Mouse (Mus musculus) lung, embryonic 15.5 days (tissue): Measurements from ENCODE around the gene Arid1b. TPM values are rescaled to one million over a fixed set of nuclear protein-coding genes. Genes with fewer than 3 reads are reported as not detected.

Experiments
- ATAC-seq: fragments of 200-750 bp; cut with Nextera tagmentation; 2 replicates; pipeline ENCODE4 v1.8.0; 2017; ENCODE audit warnings: moderate number of reproducible peaks, borderline replicate concordance; ENCODE audit not compliant: low FRiP score, low TSS enrichment; ENCODE audit errors: extremely low read depth
- H3K27ac ChIP-seq: fragments of 300-500 bp; sonication (generic); 2 replicates; pipeline ENCODE4 v1.5.1; 2015; ENCODE audit warnings: moderate library complexity, mild to moderate bottlenecking, inconsistent platforms
- H3K27me3 ChIP-seq: fragments of 300-500 bp; sonication (generic); 2 replicates; pipeline ENCODE4 v1.6.1; 2015; ENCODE audit warnings: inconsistent platforms
- H3K36me3 ChIP-seq: fragments of 300-500 bp; sonication (generic); 2 replicates; pipeline ENCODE4 v1.6.1; 2015; ENCODE audit warnings: inconsistent platforms
- H3K4me1 ChIP-seq: fragments of 300-500 bp; sonication (generic); 2 replicates; pipeline ENCODE4 v1.6.1; 2015; ENCODE audit warnings: inconsistent platforms
- H3K4me2 ChIP-seq: fragments of 300-500 bp; sonication (generic); 2 replicates; pipeline ENCODE4 v1.6.1; 2015; ENCODE audit warnings: inconsistent platforms, mild to moderate bottlenecking, moderate library complexity
- H3K4me3 ChIP-seq: fragments of 300-500 bp; sonication (generic); 2 replicates; pipeline ENCODE4 v1.5.1; 2015; ENCODE audit warnings: mild to moderate bottlenecking, inconsistent platforms
- H3K9ac ChIP-seq: fragments of 300-500 bp; sonication (generic); 2 replicates; pipeline ENCODE4 v1.6.1; 2015; ENCODE audit warnings: inconsistent platforms
- H3K9me3 ChIP-seq: fragments of 300-500 bp; sonication (generic); 2 replicates; pipeline ENCODE4 v1.6.1; 2016; ENCODE audit warnings: inconsistent platforms
- WGBS: fragments of 180-500 bp; shearing (Covaris S2); methylation state at CpG from one replicate; pipeline ENCODE4 v1.1.7; 2015; 5-methylcytosine and 5-hydroxymethylcytosine counted together
- polyA plus RNA-seq: library from polyadenylated mRNA; unstranded; fragments of >200 nt; fragmentation: Nextera tagmentation; extraction: Ambion mirVana; gene quantifications from 2 replicates; pipeline ENCODE4 v1.2.1, GENCODE M21; 2015

The Arid1b gene
- polyA plus RNA-seq, 1 experiment from 2014 or later = 10.5 TPM

DNA sequence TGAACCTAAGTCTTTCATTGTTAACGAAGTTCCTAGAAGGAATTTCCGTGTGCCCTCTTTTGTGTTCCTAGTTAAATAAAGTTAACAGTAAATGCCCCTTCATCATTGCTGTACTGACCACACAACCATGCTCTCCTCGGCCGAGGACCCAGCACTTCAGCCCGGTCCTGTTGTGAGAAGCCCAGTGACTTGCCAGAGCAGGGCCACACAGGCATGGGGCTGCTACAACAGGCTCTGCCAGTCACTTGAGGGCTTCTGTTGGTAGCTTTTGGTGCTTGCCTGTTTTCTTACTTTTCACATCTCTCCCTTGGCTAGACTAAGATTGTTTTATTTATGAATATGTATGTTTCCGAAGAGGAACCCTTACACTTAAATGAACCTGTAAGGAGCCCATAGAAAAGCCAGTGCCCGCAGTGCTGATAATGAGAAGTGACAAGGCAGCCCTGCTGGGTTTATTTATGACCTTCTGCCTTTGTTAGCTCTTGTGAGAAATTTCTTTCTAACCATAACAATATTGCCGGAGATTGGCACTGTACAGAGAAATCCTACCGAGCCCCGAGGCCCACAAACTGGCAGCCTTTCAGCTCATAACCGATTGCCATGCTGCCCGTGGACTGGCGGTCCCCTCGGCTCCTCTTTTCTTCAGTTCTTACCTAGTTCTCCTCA, 234.0 kb downstream of the Arid1b start:
- WGBS = 56% methylated on average over 14 of the region's 14 CpGs
- H3K9me3 ChIP-seq = no peaks in the 10 kb centered on the region
- H3K27me3 ChIP-seq = no peaks in the 10 kb centered on the region
- no peak overlapping the region for H3K4me3 ChIP-seq
- H3K4me2 ChIP-seq = no peak overlapping the region
- H3K9ac ChIP-seq = no peak overlapping the region
- H3K36me3 ChIP-seq = no peaks in the 10 kb centered on the region
- ATAC-seq = no peak
- peaks cover 30% of the 10 kb centered on the region for H3K4me1 ChIP-seq
- no peak overlapping the region for H3K27ac ChIP-seq

- WGBS = 52% methylated on average over 6 of the region's 6 CpGs
- ATAC-seq = no peak
- no peaks in the 10 kb centered on the region for H3K27me3 ChIP-seq
- H3K9me3 ChIP-seq = no peaks in the 10 kb centered on the region
- H3K4me2 ChIP-seq = no peak overlapping the region
- no peak overlapping the region for H3K9ac ChIP-seq
- no peak overlapping the region for H3K4me3 ChIP-seq
- peaks cover 30% of the 10 kb centered on the region for H3K4me1 ChIP-seq
- no peak overlapping the region for H3K27ac ChIP-seq
- H3K36me3 ChIP-seq = no peaks in the 10 kb centered on the region
These were observed 234.6 kb downstream of the Arid1b start for GRCm38 (mm10) chr17:5228616-5229250.

DNA sequence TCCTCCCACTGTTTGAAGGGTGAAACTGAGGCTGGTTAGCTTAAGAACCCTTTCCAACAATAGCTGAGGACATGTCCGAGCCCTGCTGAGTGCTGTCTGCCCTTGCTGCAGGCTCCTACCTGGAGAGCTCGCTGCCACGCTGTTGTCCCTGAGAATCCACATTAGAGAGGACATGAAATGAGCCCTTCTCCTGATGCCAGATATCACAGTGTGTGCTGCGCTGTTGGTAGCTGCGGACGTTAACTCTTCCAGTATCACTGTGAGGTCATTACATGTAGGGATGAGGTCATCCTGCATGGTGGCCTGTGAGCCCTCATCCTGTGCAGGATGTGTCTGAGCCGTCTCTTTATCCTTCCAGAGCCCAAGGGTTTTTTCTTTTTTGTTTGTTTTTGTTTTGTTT, 235.9 kb downstream of the Arid1b start:
- Histone ChIP-seq H3K4me1 (peaks cover 33% of the 10 kb centered on the region), H3K9me3 (no peaks in the 10 kb centered on the region), H3K27me3 (no peaks in the 10 kb centered on the region)

GRCm38 (mm10) chr17:5232180-5232579, 238.0 kb downstream of the Arid1b start:
- WGBS = 47% methylated on average over 2 of the region's 2 CpGs
- ATAC-seq = no peak; the same call in 1 of the 2 replicates
- no peaks in the 10 kb centered on the region for H3K9me3 ChIP-seq
- no peak overlapping the region for H3K27ac ChIP-seq
- peaks cover 28% of the 10 kb centered on the region for H3K4me1 ChIP-seq
- no peak overlapping the region for H3K9ac ChIP-seq
- H3K4me2 ChIP-seq = no peak overlapping the region
- no peak overlapping the region for H3K4me3 ChIP-seq
- H3K27me3 ChIP-seq = no peaks in the 10 kb centered on the region
- H3K36me3 ChIP-seq = no peaks in the 10 kb centered on the region

More for the DNA sequence above, 235.9 kb downstream of the Arid1b start:
- no peak overlapping the region for H3K4me2 ChIP-seq
- ATAC-seq = no peak
- H3K27ac ChIP-seq = no peak overlapping the region
- H3K36me3 ChIP-seq = no peaks in the 10 kb centered on the region
- no peak overlapping the region for H3K9ac ChIP-seq
- 75% methylated on average over 7 of the region's 7 CpGs for WGBS
- no peak overlapping the region for H3K4me3 ChIP-seq

DNA sequence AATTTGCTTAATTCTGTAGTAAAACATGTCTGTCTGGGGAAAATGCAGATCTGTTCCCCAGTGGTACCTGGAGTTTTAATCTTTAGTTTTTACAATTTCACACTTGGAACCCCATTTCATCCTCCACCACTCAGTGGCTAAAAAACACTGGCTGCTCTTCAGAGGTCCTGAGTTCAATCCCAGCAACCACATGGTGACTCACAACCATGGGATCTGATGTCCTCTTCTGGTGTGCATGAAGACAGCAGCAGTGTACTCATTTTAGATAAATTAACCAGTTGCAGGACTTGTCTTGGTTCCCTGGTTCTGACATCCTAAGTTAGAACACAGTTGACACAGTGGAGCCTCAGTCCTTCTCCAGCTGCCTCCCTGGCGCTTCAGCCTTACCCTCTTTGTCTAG, 239.9 kb downstream of the Arid1b start:
- H3K4me2 ChIP-seq = no peak overlapping the region
- no peaks in the 10 kb centered on the region for H3K36me3 ChIP-seq
- H3K9ac ChIP-seq = no peak overlapping the region
- H3K4me1 ChIP-seq = peaks cover 17% of the 10 kb centered on the region
- no peak overlapping the region for H3K27ac ChIP-seq
- WGBS = 100% methylated on average over 1 of the region's 1 CpGs
- no peaks in the 10 kb centered on the region for H3K9me3 ChIP-seq
- no peak for ATAC-seq
- no peak overlapping the region for H3K4me3 ChIP-seq
- no peaks in the 10 kb centered on the region for H3K27me3 ChIP-seq

- Histone ChIP-seq H3K4me1 (peaks cover 17% of the 10 kb centered on the region), H3K27me3 (no peaks in the 10 kb centered on the region), H3K27ac (no peak overlapping the region), H3K4me2 (no peak overlapping the region), H3K9ac (no peak overlapping the region), H3K4me3 (no peak overlapping the region), H3K36me3 (no peaks in the 10 kb centered on the region), H3K9me3 (no peaks in the 10 kb centered on the region)
- 73% methylated on average over 9 of the region's 9 CpGs for WGBS
- ATAC-seq = no peak
These were observed 240.9 kb downstream of the Arid1b start for GRCm38 (mm10) chr17:5235057-5235456.

GRCm38 (mm10) chr17:5237765-5238164, 243.6 kb downstream of the Arid1b start:
- Histone ChIP-seq H3K9ac (no peak overlapping the region), H3K4me1 (peaks cover 17% of the 10 kb centered on the region), H3K36me3 (no peaks in the 10 kb centered on the region), H3K27me3 (no peaks in the 10 kb centered on the region), H3K4me2 (no peak overlapping the region), H3K9me3 (no peaks in the 10 kb centered on the region), H3K27ac (no peak overlapping the region), H3K4me3 (no peak overlapping the region)
- WGBS = 45% methylated on average over 3 of the region's 3 CpGs
- ATAC-seq = no peak

- 71% methylated on average over 16 of the region's 16 CpGs for WGBS
- Histone ChIP-seq H3K4me3 (no peak overlapping the region), H3K36me3 (no peaks in the 10 kb centered on the region), H3K9me3 (no peaks in the 10 kb centered on the region), H3K9ac (no peak overlapping the region), H3K4me1 (peaks cover 17% of the 10 kb centered on the region), H3K4me2 (no peak overlapping the region), H3K27ac (no peak overlapping the region), H3K27me3 (no peaks in the 10 kb centered on the region)
- no peak for ATAC-seq
These were observed 244.5 kb downstream of the Arid1b start for GRCm38 (mm10) chr17:5238387-5239245.

DNA sequence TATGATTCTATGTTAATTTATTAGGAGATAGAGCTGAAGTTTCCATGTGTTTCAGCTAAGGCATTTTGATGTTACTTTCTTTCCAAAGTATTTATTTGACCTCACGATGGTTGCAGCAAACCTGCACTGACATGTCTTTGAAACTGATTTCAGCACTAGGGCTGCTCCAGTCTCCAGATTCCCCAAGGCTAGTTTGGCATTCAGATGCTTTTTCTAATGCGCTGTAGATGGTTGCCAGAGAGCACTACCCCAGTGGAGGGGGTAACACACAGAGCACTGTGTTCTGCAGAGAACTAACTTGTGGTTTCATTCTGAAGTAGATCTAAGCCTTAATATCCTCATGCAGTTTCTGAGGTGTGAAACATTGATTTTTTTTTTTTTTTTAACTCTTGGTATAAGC, 250.4 kb downstream of the Arid1b start:
- no peaks in the 10 kb centered on the region for H3K36me3 ChIP-seq
- H3K4me3 ChIP-seq = no peak overlapping the region
- 91% methylated on average over 2 of the region's 2 CpGs for WGBS
- no peak overlapping the region for H3K9ac ChIP-seq
- no peaks in the 10 kb centered on the region for H3K27me3 ChIP-seq
- no peaks in the 10 kb centered on the region for H3K9me3 ChIP-seq
- no peak overlapping the region for H3K27ac ChIP-seq
- H3K4me1 ChIP-seq = peaks cover 20% of the 10 kb centered on the region
- no peak for ATAC-seq
- H3K4me2 ChIP-seq = no peak overlapping the region

DNA sequence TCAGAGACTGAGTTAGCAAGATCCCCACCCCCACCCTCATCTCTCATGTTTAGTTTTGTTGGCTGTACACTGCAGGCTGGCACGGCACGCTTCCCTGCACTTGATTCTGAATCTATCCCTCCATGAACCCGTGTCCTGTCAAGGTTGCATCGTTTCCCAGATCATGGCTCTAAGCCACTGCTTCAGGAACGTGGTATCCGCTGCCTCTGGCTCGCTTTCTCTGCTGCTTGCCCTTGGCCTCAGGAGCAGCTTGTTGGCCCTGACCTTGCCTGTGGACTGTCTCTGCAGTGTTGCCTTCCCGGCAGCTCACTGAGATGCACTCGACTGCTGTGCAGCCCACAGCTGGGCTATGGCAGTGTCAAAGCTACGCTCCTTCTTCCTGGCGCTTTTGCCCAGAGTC, 252.6 kb downstream of the Arid1b start:
- Histone ChIP-seq H3K4me2 (no peak overlapping the region), H3K27me3 (no peaks in the 10 kb centered on the region), H3K36me3 (no peaks in the 10 kb centered on the region), H3K4me1 (peaks cover 28% of the 10 kb centered on the region), H3K9me3 (no peaks in the 10 kb centered on the region), H3K27ac (no peak overlapping the region), H3K9ac (no peak overlapping the region), H3K4me3 (no peak overlapping the region)
- WGBS = 75% methylated on average over 11 of the region's 11 CpGs
- ATAC-seq = no peak

DNA sequence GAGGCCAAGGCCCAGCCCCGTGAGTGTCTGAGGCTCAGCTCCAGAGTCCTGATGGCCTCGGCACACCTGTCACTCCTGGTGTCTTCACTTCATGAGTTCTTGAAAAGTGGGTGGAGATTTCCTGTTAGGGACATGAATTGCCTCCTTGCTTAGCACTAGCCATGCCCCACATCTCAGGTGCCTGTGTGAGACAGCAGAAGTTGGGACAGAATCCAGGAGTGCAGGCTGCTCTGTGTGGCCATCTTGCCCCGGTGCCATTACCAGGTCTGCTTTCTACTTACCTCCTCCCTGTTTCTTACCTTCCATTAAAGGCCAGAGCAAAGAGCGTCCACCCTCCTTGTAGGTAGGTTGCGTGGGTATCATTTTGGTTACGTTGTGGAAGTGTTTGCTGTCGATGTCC, 253.1 kb downstream of the Arid1b start:
- Histone ChIP-seq H3K27ac (no peak overlapping the region), H3K4me1 (peaks cover 28% of the 10 kb centered on the region)
- 82% methylated on average over 7 of the region's 7 CpGs for WGBS

DNA sequence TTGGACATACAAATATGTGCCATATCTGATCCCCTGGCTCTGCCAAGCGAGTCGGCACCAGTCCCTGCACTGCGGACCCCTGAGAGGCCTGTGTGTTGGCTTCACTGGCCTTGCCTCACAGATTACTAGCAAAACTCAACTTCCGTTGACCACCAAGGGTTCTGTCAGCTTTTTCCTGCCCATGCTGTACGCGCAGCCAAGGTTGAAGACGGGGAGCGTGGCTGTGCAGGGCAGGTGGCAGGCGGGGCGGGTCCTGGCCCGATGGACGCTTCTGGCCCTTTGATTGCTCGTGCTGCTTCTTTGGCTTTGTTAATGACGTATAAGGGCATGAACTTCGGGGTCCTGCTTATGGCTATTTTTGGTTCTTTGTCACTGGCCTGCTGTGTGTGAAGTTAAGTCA, 253.6 kb downstream of the Arid1b start:
- H3K9me3 ChIP-seq = no peaks in the 10 kb centered on the region
- H3K36me3 ChIP-seq = no peaks in the 10 kb centered on the region
- WGBS = 64% methylated on average over 15 of the region's 15 CpGs
- H3K27ac ChIP-seq = no peak overlapping the region
- H3K4me3 ChIP-seq = no peak overlapping the region
- no peak for ATAC-seq
- no peak overlapping the region for H3K4me2 ChIP-seq
- H3K27me3 ChIP-seq = no peaks in the 10 kb centered on the region
- peaks cover 28% of the 10 kb centered on the region for H3K4me1 ChIP-seq
- H3K9ac ChIP-seq = no peak overlapping the region

More for the DNA sequence above, 253.1 kb downstream of the Arid1b start:
- Histone ChIP-seq H3K9ac (no peak overlapping the region), H3K36me3 (no peaks in the 10 kb centered on the region), H3K9me3 (no peaks in the 10 kb centered on the region), H3K27me3 (no peaks in the 10 kb centered on the region), H3K4me2 (no peak overlapping the region), H3K4me3 (no peak overlapping the region)
- no peak for ATAC-seq
